Mouse (Mus musculus): ENCODE results near the gene Itpkb.

DNA sequence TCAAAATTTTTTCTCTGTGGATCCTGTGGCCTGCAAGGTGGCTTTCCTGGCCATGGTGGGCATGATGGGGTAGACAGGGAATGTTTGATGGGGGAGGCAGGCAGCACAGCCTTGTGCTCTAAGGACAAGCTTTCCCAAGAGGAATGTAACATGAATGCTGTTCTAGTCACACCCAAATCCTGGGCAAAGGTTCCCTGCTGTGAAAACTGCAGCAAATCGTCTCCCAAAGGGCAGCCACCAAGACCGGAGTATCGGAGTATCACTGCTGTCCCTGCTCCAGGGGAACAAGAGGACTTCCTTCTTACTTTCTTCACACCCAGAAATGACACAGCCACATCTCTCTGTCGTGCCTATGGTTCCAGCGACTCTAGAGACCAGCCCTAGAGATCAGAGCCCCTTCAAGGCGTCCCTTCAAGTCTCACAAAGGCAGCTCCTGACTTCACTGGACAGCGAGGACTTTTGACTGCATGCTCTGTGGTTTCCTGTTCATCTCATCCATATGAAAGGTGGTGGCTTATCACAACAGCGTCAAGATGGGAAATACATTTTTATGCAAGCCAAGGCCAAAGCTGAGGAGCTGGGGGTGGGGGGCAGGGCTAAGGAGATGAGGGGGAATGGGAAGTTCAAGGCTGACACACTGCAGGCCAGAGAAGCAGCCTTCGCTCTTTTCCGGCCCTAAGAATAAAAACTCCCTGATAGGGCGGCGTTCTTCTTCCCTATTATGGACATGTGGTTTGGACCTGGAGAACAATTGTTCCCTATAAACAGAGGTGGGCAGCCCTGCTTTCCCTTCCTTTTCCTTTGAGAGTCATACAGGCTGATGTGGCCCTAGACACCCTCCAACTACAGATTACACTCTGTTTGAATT, 27.8 kb upstream of the Itpkb start:
- TF ChIP-seq TAL1 (IDR thresholded peaks at IDR 0.05; ENCODE audit: low read length) (no peak), GATA1 (IDR thresholded peaks at IDR 0.05; ENCODE audit: low read length) (no peak)
